ENCODE assay signal across 17 mouse cellular contexts in genomic region chr3:96569966-96570605, GRCm38 (mm10). TPM values are rescaled to one million over a fixed set of nuclear protein-coding genes. Genes with fewer than 3 reads are reported as not detected.
A peak's percentile ranks its signal among the peaks of the same experiment; 100 is the strongest.
DNase-seq lines count a peak whose midpoint lies in the region; ATAC-seq and TF ChIP-seq lines count a peak whose summit lies in the region.
"Had no signal": no experiment of that assay in that cellular context is flagged by ENCODE, and none has a peak within 500 bp of the region (broad histone marks: within the 10 kb centered on the region; RNA-seq: fewer than 3 reads in every experiment).

No protein-coding gene starts in this region.

- no peak for TF ChIP-seq EP300 in heart, postnatal 0 days (IDR thresholded peaks at IDR 0.05; ENCODE audit: low read depth)

- peaks cover 11% of the 10 kb centered on the region for H3K4me1 ChIP-seq in lung, embryonic 16.5 days (replicated peaks; ENCODE audit: control insufficient read depth, insufficient read depth, low read length)
- H3K4me1 ChIP-seq in heart, postnatal 0 days (ENCODE audit: control insufficient read depth, insufficient read depth), result peaks cover 70% of the 10 kb centered on the region
- peaks cover 7% of the 10 kb centered on the region; the same call in 1 of the 2 replicates for H3K4me1 ChIP-seq in stomach, embryonic 16.5 days (ENCODE audit: control insufficient read depth, insufficient read depth, low read length)
- H3K4me1 ChIP-seq: midbrain, embryonic 12.5 days had no signal

- H3K27me3 ChIP-seq in lung, embryonic 16.5 days (ENCODE audit: control insufficient read depth, insufficient read depth, low read depth, low read length), result no peaks in the 10 kb centered on the region
- H3K27me3 ChIP-seq in heart, postnatal 0 days (ENCODE audit: control insufficient read depth, insufficient read depth, low read length), result no peaks in the 10 kb centered on the region
- no peaks in the 10 kb centered on the region for H3K27me3 ChIP-seq in stomach, embryonic 16.5 days (ENCODE audit: control insufficient read depth, insufficient read depth, low read length)
- H3K27me3 ChIP-seq: embryonic facial prominence, embryonic 12.5 days; midbrain, embryonic 12.5 days had no signal

- no peak for TF ChIP-seq CTCF in heart, postnatal 0 days (IDR thresholded peaks at IDR 0.05; ENCODE audit: low read depth)

- no peaks in the 10 kb centered on the region for H3K36me3 ChIP-seq in lung, embryonic 16.5 days (ENCODE audit: control insufficient read depth, insufficient read depth, low read length)
- no peaks in the 10 kb centered on the region for H3K36me3 ChIP-seq in heart, postnatal 0 days (replicated peaks; ENCODE audit: control insufficient read depth, insufficient read depth, low read length)
- H3K36me3 ChIP-seq in stomach, embryonic 16.5 days (ENCODE audit: control insufficient read depth, insufficient read depth, low read length), result no peaks in the 10 kb centered on the region
- H3K36me3 ChIP-seq: embryonic facial prominence, embryonic 12.5 days; midbrain, embryonic 12.5 days had no signal

- 82% methylated on average over 11 of the region's 11 CpGs for WGBS in lung, embryonic 16.5 days
- 86% methylated on average over 11 of the region's 11 CpGs for WGBS in heart, postnatal 0 days
- 75% methylated on average over 11 of the region's 11 CpGs for WGBS in stomach, embryonic 16.5 days

- no peak overlapping the region for H3K9ac ChIP-seq in lung, embryonic 16.5 days (ENCODE audit: low read length)
- no peak overlapping the region for H3K9ac ChIP-seq in heart, postnatal 0 days (replicated peaks; ENCODE audit: low read depth, low read length)
- H3K9ac ChIP-seq in stomach, embryonic 16.5 days (ENCODE audit: low read length), result no peak overlapping the region
- H3K9ac ChIP-seq: embryonic facial prominence, embryonic 12.5 days; midbrain, embryonic 12.5 days had no signal

- no peak overlapping the region for H3K4me2 ChIP-seq in lung, embryonic 16.5 days (ENCODE audit: low read depth, low read length)
- H3K4me2 ChIP-seq in heart, postnatal 0 days (ENCODE audit: low read depth, low read length), result no peak overlapping the region
- no peak overlapping the region for H3K4me2 ChIP-seq in stomach, embryonic 16.5 days (ENCODE audit: low read depth, low read length)
- H3K4me2 ChIP-seq: embryonic facial prominence, embryonic 12.5 days; midbrain, embryonic 12.5 days had no signal

- no peaks in the 10 kb centered on the region for H3K9me3 ChIP-seq in lung, embryonic 16.5 days (ENCODE audit: control insufficient read depth, low read length)
- H3K9me3 ChIP-seq in heart, postnatal 0 days (replicated peaks; ENCODE audit: control insufficient read depth, low read length), result no peaks in the 10 kb centered on the region
- no peaks in the 10 kb centered on the region for H3K9me3 ChIP-seq in stomach, embryonic 16.5 days (replicated peaks; ENCODE audit: control insufficient read depth, low read length)
- H3K9me3 ChIP-seq: embryonic facial prominence, embryonic 12.5 days; midbrain, embryonic 12.5 days had no signal

- H3K4me3 ChIP-seq in lung, embryonic 16.5 days (ENCODE audit: low read length), result no peak overlapping the region
- H3K4me3 ChIP-seq in heart, postnatal 0 days (ENCODE audit: low read depth, low read length), result no peak overlapping the region
- H3K4me3 ChIP-seq in stomach, embryonic 16.5 days (replicated peaks; ENCODE audit: low read length), result no peak overlapping the region
- H3K4me3 ChIP-seq: embryonic facial prominence, embryonic 12.5 days; midbrain, embryonic 12.5 days had no signal

- no peak for ATAC-seq in lung, embryonic 16.5 days (ENCODE audit: low read depth)
- ATAC-seq in heart, postnatal 0 days (ENCODE audit: insufficient read depth, low read depth), result no peak
- ATAC-seq in stomach, embryonic 16.5 days (ENCODE audit: insufficient read depth, low FRiP score), result no peak
- ATAC-seq: forebrain, embryonic 14.5 days had no signal

- 0 out of 2 replicates have a peak overlapping the region, but pooled peaks have one; percentile 5 for H3K27ac ChIP-seq in lung, embryonic 16.5 days (ENCODE audit: low read length)
- peak overlapping the region; percentile 79 for H3K27ac ChIP-seq in heart, postnatal 0 days (ENCODE audit: low read depth)
- H3K27ac ChIP-seq in stomach, embryonic 16.5 days (ENCODE audit: low read length), result 0 out of 2 replicates have a peak overlapping the region, but pooled peaks have one; percentile 25
- H3K27ac ChIP-seq: embryonic facial prominence, embryonic 12.5 days; midbrain, embryonic 12.5 days had no signal

- intact Hi-C loops in heart, postnatal 25 days (cut with DNase I), result no loop called here

- DNase-seq in heart, adult 11 months, result peak; percentile 91
- no peak for DNase-seq in heart, postnatal 25 days (ENCODE audit: low spot score)
- DNase-seq in lung, postnatal 36 days, result no peak
- DNase-seq in heart, postnatal 0 days (ENCODE audit: low spot score), result peak; percentile 5
- no peak for DNase-seq in adrenal gland, postnatal 14 days
- no peak for DNase-seq in cerebellum, adult 9-11 months
- DNase-seq: cerebellum, adult 9-10 months; lung, adult 18-20 months had no signal

RNA-seq across cellular contexts. Expression of gene Gm16253, which starts 6.7 kb away (rescaled TPM):
- 1 to 10 TPM; 1.1 to 2.1 TPM for total RNA-seq in heart, postnatal 25 days (2021)
- 1.4 TPM in 2 replicates for polyA plus RNA-seq in lung, embryonic 16.5 days (2015; fragmentation: Nextera tagmentation; extraction: Ambion mirVana)
- not detected in 2 replicates for total RNA-seq in heart, postnatal 0 days (2014; rRNA removed; ENCODE audit: low replicate concordance)
- 1.1 and 1.2 TPM in 2 replicates for polyA plus RNA-seq in heart, postnatal 0 days (2015; fragmentation: Nextera tagmentation; extraction: Ambion mirVana)
- 0.89 and 1.1 TPM in 2 replicates for polyA plus RNA-seq in stomach, embryonic 16.5 days (2015; fragmentation: Nextera tagmentation; extraction: Ambion mirVana)
- total RNA-seq in adrenal gland, postnatal 14 days (2021), result not detected in 2 replicates
- total RNA-seq: layer of hippocampus, adult 18-20 months; left cerebral cortex, postnatal 10 days had no signal
- polyA plus RNA-seq: brain, embryonic 14.5 days; forebrain, embryonic 14.5 days; small intestine, adult 2 months had no signal

RNA-seq across cellular contexts. Expression of gene Txnip, which starts 12.3 kb away (rescaled TPM):
- total RNA-seq in heart, postnatal 25 days (2021), result 100 to 1,000 TPM; 341 to 607 TPM
- polyA plus RNA-seq in lung, embryonic 16.5 days (2015; fragmentation: Nextera tagmentation; extraction: Ambion mirVana), result 184 and 197 TPM in 2 replicates
- 1,058 and 1,196 TPM in 2 replicates for total RNA-seq in heart, postnatal 0 days (2014; rRNA removed; ENCODE audit: low replicate concordance)
- polyA plus RNA-seq in heart, postnatal 0 days (2015; fragmentation: Nextera tagmentation; extraction: Ambion mirVana), result 332 and 600 TPM in 2 replicates
- polyA plus RNA-seq in stomach, embryonic 16.5 days (2015; fragmentation: Nextera tagmentation; extraction: Ambion mirVana), result 164 and 179 TPM in 2 replicates
- 479 and 772 TPM in 2 replicates for total RNA-seq in adrenal gland, postnatal 14 days (2021)

RNA-seq across cellular contexts. Expression of gene Polr3gl, which starts 23.9 kb away (rescaled TPM):
- total RNA-seq in heart, postnatal 25 days (2021), result 10 to 100 TPM; 25.2 to 25.9 TPM
- 35.9 TPM in 2 replicates for polyA plus RNA-seq in lung, embryonic 16.5 days (2015; fragmentation: Nextera tagmentation; extraction: Ambion mirVana)
- total RNA-seq in heart, postnatal 0 days (2014; rRNA removed; ENCODE audit: low replicate concordance), result 10.3 and 13.1 TPM in 2 replicates
- polyA plus RNA-seq in heart, postnatal 0 days (2015; fragmentation: Nextera tagmentation; extraction: Ambion mirVana), result 37.1 and 38.7 TPM in 2 replicates
- 26.4 and 29.8 TPM in 2 replicates for polyA plus RNA-seq in stomach, embryonic 16.5 days (2015; fragmentation: Nextera tagmentation; extraction: Ambion mirVana)
- 35.0 and 36.1 TPM in 2 replicates for total RNA-seq in adrenal gland, postnatal 14 days (2021)

RNA-seq across cellular contexts. Expression of gene Ankrd34a, which starts 26.4 kb away (rescaled TPM):
- 1 to 10 TPM; 1.9 to 2.4 TPM for total RNA-seq in heart, postnatal 25 days (2021)
- 1.6 and 1.9 TPM in 2 replicates for polyA plus RNA-seq in lung, embryonic 16.5 days (2015; fragmentation: Nextera tagmentation; extraction: Ambion mirVana)
- 1.2 and 5.3 TPM in 2 replicates for total RNA-seq in heart, postnatal 0 days (2014; rRNA removed; ENCODE audit: low replicate concordance)
- 6.0 and 6.8 TPM in 2 replicates for polyA plus RNA-seq in heart, postnatal 0 days (2015; fragmentation: Nextera tagmentation; extraction: Ambion mirVana)
- polyA plus RNA-seq in stomach, embryonic 16.5 days (2015; fragmentation: Nextera tagmentation; extraction: Ambion mirVana), result 2.2 and 2.7 TPM in 2 replicates
- 0.49 and 0.70 TPM in 2 replicates for total RNA-seq in adrenal gland, postnatal 14 days (2021)

RNA-seq across cellular contexts. Expression of gene Lix1l, which starts 30.9 kb away (rescaled TPM):
- 10 to 100 TPM; 25.4 to 27.2 TPM for total RNA-seq in heart, postnatal 25 days (2021)
- 6.7 and 8.2 TPM in 2 replicates for polyA plus RNA-seq in lung, embryonic 16.5 days (2015; fragmentation: Nextera tagmentation; extraction: Ambion mirVana)
- total RNA-seq in heart, postnatal 0 days (2014; rRNA removed; ENCODE audit: low replicate concordance), result 33.1 and 50.6 TPM in 2 replicates
- polyA plus RNA-seq in heart, postnatal 0 days (2015; fragmentation: Nextera tagmentation; extraction: Ambion mirVana), result 3.6 and 5.1 TPM in 2 replicates
- 7.2 and 7.5 TPM in 2 replicates for polyA plus RNA-seq in stomach, embryonic 16.5 days (2015; fragmentation: Nextera tagmentation; extraction: Ambion mirVana)
- total RNA-seq in adrenal gland, postnatal 14 days (2021), result 29.1 and 29.6 TPM in 2 replicates

Comparison
In these comparisons a context has a peak if more than half of its experiments do, and no peak if none do; other contexts are left out.
1. DNase-seq: peak in heart, adult 11 months (single experiment) and heart, postnatal 0 days (single experiment); none in heart, postnatal 25 days (single experiment), lung, postnatal 36 days (single experiment), adrenal gland, postnatal 14 days (single experiment) and cerebellum, adult 9-11 months (single experiment).
2. H3K27ac ChIP-seq: peak in every context shown above with its lines; median percentile 79 in heart, postnatal 0 days; 25 in stomach, embryonic 16.5 days; 5 in lung, embryonic 16.5 days.